Mouse (Mus musculus) MEL (cell line): Measurements from ENCODE around the gene Cpne9. TPM values are rescaled to one million over a fixed set of nuclear protein-coding genes. Genes with fewer than 3 reads are reported as not detected.

ENCODE experiments used
- DNase-seq: peaks from one replicate; pipeline ENCODE4 v3.0.0; 2011; ENCODE audit warnings: low read depth, low spot score
- H3K27ac ChIP-seq: 2 replicates; pipeline ENCODE4 v1.5.1; 2012; ENCODE audit warnings: low read depth, mild to moderate bottlenecking, control low read depth, low read length, moderate library complexity; ENCODE audit not compliant: control insufficient read depth
- H3K27me3 ChIP-seq, 2 experiments: fragments of 150-350 bp in 1 of 2; sonication (generic) in 1 of 2; 2 replicates each; pipeline ENCODE4 v1.6.1; 2012; ENCODE audit warnings: low read length in 2 of 2, mild to moderate bottlenecking in 2 of 2, improper control_type of control experiment in 1 of 2, moderate library complexity in 1 of 2; ENCODE audit not compliant: insufficient read depth in 2 of 2, control insufficient read depth in 1 of 2
- H3K36me3 ChIP-seq, 2 experiments: 2 replicates each; pipeline ENCODE4 v1.6.1; 2012 to 2014; ENCODE audit warnings: low read length in 2 of 2, improper control_type of control experiment in 1 of 2, inconsistent platforms in 1 of 2, mild to moderate bottlenecking in 1 of 2; ENCODE audit not compliant: insufficient read depth in 2 of 2, control insufficient read depth in 1 of 2
- H3K4me1 ChIP-seq, 2 experiments: fragments of 150-350 bp in 1 of 2; sonication (generic) in 1 of 2; 2 replicates each; pipeline ENCODE4 v1.6.1; 2012; ENCODE audit warnings: low read length in 2 of 2, improper control_type of control experiment in 1 of 2, mild to moderate bottlenecking in 1 of 2; ENCODE audit not compliant: insufficient read depth in 2 of 2, control insufficient read depth in 1 of 2
- H3K4me3 ChIP-seq, 2 experiments: fragments of 150-350 bp in 1 of 2; sonication (generic) in 1 of 2; 2 replicates each; pipeline ENCODE4 v1.5.1; 2012; ENCODE audit warnings: low read depth in 2 of 2, low read length in 2 of 2, mild to moderate bottlenecking in 2 of 2, moderate library complexity in 2 of 2, control low read depth in 1 of 2, improper control_type of control experiment in 1 of 2; ENCODE audit not compliant: control insufficient read depth in 1 of 2, insufficient read depth in 1 of 2
- H3K79me2 ChIP-seq: 2 replicates; pipeline ENCODE4 v1.6.1; 2012; ENCODE audit warnings: mild to moderate bottlenecking, low read length, moderate library complexity; ENCODE audit not compliant: control insufficient read depth, poor library complexity, insufficient read depth
- H3K9ac ChIP-seq: 2 replicates; pipeline ENCODE4 v1.6.1; 2012; ENCODE audit warnings: low read depth, mild to moderate bottlenecking, control low read depth, low read length, moderate library complexity; ENCODE audit not compliant: control insufficient read depth, poor library complexity, severe bottlenecking
- H3K9me3 ChIP-seq: fragments of 150-350 bp; sonication (generic); replicated peaks from 2 replicates; pipeline ENCODE4 v1.6.1; 2012; ENCODE audit warnings: mild to moderate bottlenecking, low read length, improper control_type of control experiment, moderate library complexity; ENCODE audit not compliant: insufficient read depth
- BHLHE40 ChIP-seq: IDR thresholded peaks from 2 replicates; pipeline ENCODE4 v1.6.1; 2012; ENCODE audit warnings: low read depth, mild to moderate bottlenecking, inconsistent platforms, low read length, improper control_type of control experiment, borderline replicate concordance
- CTCF ChIP-seq, 3 experiments: IDR thresholded peaks in 2 of 3; conservative IDR thresholded peaks in 1 of 3; 2 replicates each; pipeline ENCODE4 v1.5.1; 2011 to 2012; ENCODE audit warnings: low read length in 3 of 3, low read depth in 2 of 3, mild to moderate bottlenecking in 2 of 3, improper control_type of control experiment in 1 of 3, inconsistent platforms in 1 of 3, mixed read lengths in 1 of 3, moderate library complexity in 1 of 3; ENCODE audit not compliant: control insufficient read depth in 1 of 3, insufficient read depth in 1 of 3, poor library complexity in 1 of 3, severe bottlenecking in 1 of 3
- E2F4 ChIP-seq: IDR thresholded peaks from 2 replicates; pipeline ENCODE4 v1.6.1; 2011; ENCODE audit warnings: low read depth, low read length, improper control_type of control experiment, borderline replicate concordance
- ELF1 ChIP-seq: IDR thresholded peaks from 2 replicates; pipeline ENCODE4 v1.6.1; 2014; ENCODE audit warnings: low read depth, mild to moderate bottlenecking, inconsistent platforms, low read length, improper control_type of control experiment, moderate library complexity
- ETS1 ChIP-seq: IDR thresholded peaks from 2 replicates; pipeline ENCODE4 v1.6.1; 2012; ENCODE audit warnings: low read depth, mild to moderate bottlenecking, inconsistent platforms, low read length, improper control_type of control experiment, moderate library complexity
- GATA1 ChIP-seq: IDR thresholded peaks from 2 replicates; pipeline ENCODE4 v1.6.1; 2011; ENCODE audit warnings: low read depth, low read length, improper control_type of control experiment
- KAT2A ChIP-seq: conservative IDR thresholded peaks from 2 replicates; pipeline ENCODE4 v1.6.1; 2012; ENCODE audit warnings: low read depth, low read length, improper control_type of control experiment, inconsistent platforms
- MAZ ChIP-seq: IDR thresholded peaks from 2 replicates; pipeline ENCODE4 v1.6.1; 2012; ENCODE audit warnings: low read depth, mild to moderate bottlenecking, inconsistent platforms, low read length, improper control_type of control experiment
- MXI1 ChIP-seq: IDR thresholded peaks from 2 replicates; pipeline ENCODE4 v1.6.1; 2011; ENCODE audit warnings: mild to moderate bottlenecking, low read depth, low read length, improper control_type of control experiment
- MYB ChIP-seq: IDR thresholded peaks from 2 replicates; pipeline ENCODE4 v1.6.1; 2011; ENCODE audit warnings: mild to moderate bottlenecking, low read depth, low read length, improper control_type of control experiment
- POLR2AphosphoS2 ChIP-seq: IDR thresholded peaks from 2 replicates; pipeline ENCODE4 v1.6.1; 2011; ENCODE audit warnings: low read length, improper control_type of control experiment
- POLR2AphosphoS5 ChIP-seq: IDR thresholded peaks from 2 replicates; pipeline ENCODE4 v1.6.1; 2012; ENCODE audit warnings: low read depth, borderline replicate concordance, mild to moderate bottlenecking, inconsistent platforms, low read length, moderate library complexity, mixed read lengths
- RAD21 ChIP-seq: IDR thresholded peaks from 2 replicates; pipeline ENCODE4 v1.6.1; 2011; ENCODE audit warnings: mild to moderate bottlenecking, low read depth, low read length, improper control_type of control experiment
- RCOR1 ChIP-seq: IDR thresholded peaks from 2 replicates; pipeline ENCODE4 v1.6.1; 2012; ENCODE audit warnings: low read depth, mild to moderate bottlenecking, inconsistent platforms, low read length, improper control_type of control experiment
- SIN3A ChIP-seq: IDR thresholded peaks from 2 replicates; pipeline ENCODE4 v1.6.1; 2012; ENCODE audit warnings: low read length, improper control_type of control experiment, inconsistent platforms
- TBP ChIP-seq: IDR thresholded peaks from 2 replicates; pipeline ENCODE4 v1.8.0; 2011; ENCODE audit warnings: low read depth, low read length, improper control_type of control experiment
- TCF12 ChIP-seq: IDR thresholded peaks from 2 replicates; pipeline ENCODE4 v1.6.1; 2014; ENCODE audit warnings: low read depth, mild to moderate bottlenecking, inconsistent platforms, low read length, improper control_type of control experiment, moderate library complexity
- UBTF ChIP-seq: IDR thresholded peaks from 2 replicates; pipeline ENCODE4 v1.6.1; 2012; ENCODE audit warnings: low read depth, mild to moderate bottlenecking, inconsistent platforms, low read length, improper control_type of control experiment, moderate library complexity, borderline replicate concordance; ENCODE audit not compliant: insufficient read depth
- ZC3H11A ChIP-seq: IDR thresholded peaks from 2 replicates; pipeline ENCODE4 v1.6.1; 2012; ENCODE audit warnings: low read depth, mild to moderate bottlenecking, inconsistent platforms, low read length, improper control_type of control experiment
- ZNF384 ChIP-seq: IDR thresholded peaks from 2 replicates; pipeline ENCODE4 v1.6.1; 2012; ENCODE audit warnings: low read depth, mild to moderate bottlenecking, inconsistent platforms, low read length, improper control_type of control experiment
- polyA plus RNA-seq, 2 experiments: library from polyadenylated mRNA; stranded (reverse) in 1 of 2; unstranded in 1 of 2; fragments of >175 nt in 1 of 2; fragments of >200 nt in 1 of 2; gene quantifications; 2 replicates each; pipeline versions ENCODE4 v1.2.1 to v1.2.4; 2012; ENCODE audit warnings: low replicate concordance in 2 of 2, low read depth in 1 of 2; ENCODE audit not compliant: insufficient read length in 2 of 2, insufficient read depth in 1 of 2, missing spikeins in 1 of 2
- total RNA-seq: library from RNA; depleted of rRNA; stranded (reverse); fragments of 300-350 nt; gene quantifications from 2 replicates; pipeline ENCODE4 v1.2.3, GENCODE M21; 2012

Gene Cpne9
- total and polyA plus RNA-seq, 3 experiments: 1.3 to 1.6 TPM; not detected in 1

DNA sequence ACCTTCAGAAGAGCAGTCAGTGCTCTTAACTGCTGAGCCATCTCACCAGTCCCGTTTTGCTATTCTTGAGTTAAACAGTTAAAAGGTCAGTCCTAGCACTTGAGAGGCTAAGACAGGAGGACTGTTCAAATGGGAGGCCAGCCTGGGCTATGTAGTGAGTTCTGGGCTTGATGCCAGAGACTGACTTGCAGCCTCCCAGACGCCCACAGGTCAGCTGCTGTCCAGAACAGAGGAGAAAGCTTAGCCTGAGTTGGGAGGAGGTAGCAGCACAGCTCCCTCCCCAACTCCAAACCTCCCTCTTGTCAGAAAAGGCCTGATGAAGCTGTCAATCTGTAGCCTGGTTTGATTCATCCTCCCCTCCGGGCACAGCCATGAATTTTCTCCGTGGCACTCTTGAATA, 5.3 kb upstream of the Cpne9 start:
- H3K4me3 ChIP-seq: no peak overlapping the region
- H3K9ac ChIP-seq: no peak overlapping the region
- H3K9me3 ChIP-seq: no peaks in the 10 kb centered on the region
- TF ChIP-seq TBP: no peak
- TF ChIP-seq KAT2A: no peak
- TF ChIP-seq MXI1: no peak
- no peak for TF ChIP-seq CTCF (IDR thresholded peaks at IDR 0.05 in 2 of 3, conservative IDR thresholded peaks at IDR 0.05 in 1 of 3; ENCODE audit: control insufficient read depth in 1 of 3, insufficient read depth in 1 of 3, low read depth in 2 of 3, low read length in 3 of 3, poor library complexity in 1 of 3, severe bottlenecking in 1 of 3)
- no peak for TF ChIP-seq ZNF384
- no peak for TF ChIP-seq RAD21
- no peak for TF ChIP-seq MAZ
- TF ChIP-seq ZC3H11A: no peak
- TF ChIP-seq SIN3A: no peak
- TF ChIP-seq BHLHE40: no peak
- no peaks in the 10 kb centered on the region for H3K36me3 ChIP-seq
- no peak overlapping the region for H3K27ac ChIP-seq
- DNase-seq: no peak
- H3K4me1 ChIP-seq: no peaks in the 10 kb centered on the region
- no peaks in the 10 kb centered on the region for H3K79me2 ChIP-seq
- H3K27me3 ChIP-seq: no peaks in the 10 kb centered on the region

DNA sequence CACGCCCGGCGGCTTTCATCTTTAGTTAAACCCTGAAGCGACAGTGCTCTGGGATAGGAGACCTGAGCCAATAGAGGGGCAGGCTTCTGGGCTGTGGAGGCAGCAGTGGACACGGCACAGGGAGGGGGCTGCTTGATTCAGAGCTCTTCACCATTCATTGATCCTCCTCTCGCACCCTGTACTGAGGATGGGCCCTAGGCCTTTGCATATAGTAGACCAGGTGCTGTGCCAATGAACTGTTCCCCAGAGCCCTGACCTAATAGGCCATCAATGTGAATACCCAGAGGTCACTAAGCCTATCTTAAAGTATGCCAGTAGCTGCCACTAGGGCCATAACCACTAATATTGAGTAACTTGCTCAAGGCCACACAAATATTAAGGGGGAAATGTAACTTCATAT, 431 bp upstream of the Cpne9 start:
- Histone ChIP-seq H3K27ac (no peak overlapping the region), H3K4me3 (no peak overlapping the region), H3K9ac (no peak overlapping the region), H3K4me1 (peaks cover 7 to 17% of the 10 kb centered on the region in 2 experiments), H3K27me3 (no peaks in the 10 kb centered on the region), H3K9me3 (no peaks in the 10 kb centered on the region), H3K36me3 (peaks cover 0 to 16% of the 10 kb centered on the region in 2 experiments; a peak in 2 of 4 replicates), H3K79me2 (no peaks in the 10 kb centered on the region)
- DNase-seq: no peak
- no peak for TF ChIP-seq ELF1
- no peak for TF ChIP-seq TCF12
- no peak for TF ChIP-seq MYB
- no peak for TF ChIP-seq POLR2AphosphoS2
- no peak for TF ChIP-seq E2F4
- TF ChIP-seq KAT2A: no peak
- TF ChIP-seq RCOR1: no peak
- no peak for TF ChIP-seq ETS1
- no peak for TF ChIP-seq UBTF
- no peak for TF ChIP-seq CTCF (IDR thresholded peaks at IDR 0.05 in 2 of 3, conservative IDR thresholded peaks at IDR 0.05 in 1 of 3; ENCODE audit: control insufficient read depth in 1 of 3, insufficient read depth in 1 of 3, low read depth in 2 of 3, low read length in 3 of 3, poor library complexity in 1 of 3, severe bottlenecking in 1 of 3)
- TF ChIP-seq GATA1: no peak
- TF ChIP-seq POLR2AphosphoS5: no peak
